Mouse (Mus musculus) liver, adult 2 months (tissue): ENCODE measurements around the gene Gnaq. TPM values are rescaled to one million over a fixed set of nuclear protein-coding genes. Genes with fewer than 3 reads are reported as not detected.

ENCODE experiments used
- DNase-seq: peaks from one replicate; pipeline ENCODE4 v3.0.0-alpha.2; 2011; ENCODE audit warnings: low read depth, low spot score; ENCODE audit errors: extremely low read depth
- H3K27ac ChIP-seq: fragments of 200-500 bp; replicated peaks from 2 replicates; pipeline ENCODE4 v1.5.1; 2012; ENCODE audit warnings: low read depth, mild to moderate bottlenecking, control low read depth, inconsistent platforms, low read length; ENCODE audit not compliant: insufficient read depth
- H3K27me3 ChIP-seq: fragments of 200-500 bp; 2 replicates; pipeline ENCODE4 v1.6.1; 2012; ENCODE audit warnings: mild to moderate bottlenecking, moderate library complexity, low read length, inconsistent platforms; ENCODE audit not compliant: control insufficient read depth, insufficient read depth
- H3K36me3 ChIP-seq: fragments of 200-500 bp; 2 replicates; pipeline ENCODE4 v1.6.1; 2012; ENCODE audit warnings: low read length, inconsistent platforms; ENCODE audit not compliant: control insufficient read depth, insufficient read depth
- H3K4me1 ChIP-seq: fragments of 200-500 bp; 2 replicates; pipeline ENCODE4 v1.6.1; 2011; ENCODE audit warnings: low read length; ENCODE audit not compliant: control insufficient read depth, insufficient read depth
- H3K4me3 ChIP-seq: fragments of 200-500 bp; 2 replicates; pipeline ENCODE4 v1.5.1; 2011; ENCODE audit warnings: low read depth, mild to moderate bottlenecking, control low read depth, low read length, moderate library complexity; ENCODE audit not compliant: insufficient read depth
- H3K79me2 ChIP-seq: fragments of 200-500 bp; 2 replicates; pipeline ENCODE4 v1.6.1; 2012; ENCODE audit warnings: inconsistent platforms, mild to moderate bottlenecking, low read length, moderate library complexity; ENCODE audit not compliant: control insufficient read depth, insufficient read depth
- H3K9ac ChIP-seq: fragments of 200-500 bp; 2 replicates; pipeline ENCODE4 v1.6.1; 2012; ENCODE audit warnings: low read depth, mild to moderate bottlenecking, control low read depth, inconsistent platforms, low read length
- CTCF ChIP-seq: fragments of 200-500 bp; IDR thresholded peaks from 2 replicates; pipeline ENCODE4 v1.5.1; 2011; ENCODE audit warnings: low read depth, low read length, control low read depth
- POLR2A ChIP-seq: fragments of 200-500 bp; IDR thresholded peaks from 2 replicates; pipeline ENCODE4 v1.6.1; 2011; ENCODE audit warnings: low read length, control low read depth; ENCODE audit not compliant: insufficient read depth; ENCODE audit errors: extremely low read depth
- WGBS: fragments of 180-500 bp; shearing (Covaris S2); methylation state at CpG from one replicate; pipeline ENCODE4 v1.1.7; 2018; 5-methylcytosine and 5-hydroxymethylcytosine counted together
- polyA plus RNA-seq: library from polyadenylated mRNA; depleted of rRNA; stranded (reverse); fragments of >200 nt; gene quantifications from 2 replicates; pipeline ENCODE4 v1.2.3, GENCODE M21; 2012
- total RNA-seq: library from RNA; depleted of rRNA; stranded (reverse); fragments of >200 nt; gene quantifications from 2 replicates; pipeline ENCODE4 v1.2.3, GENCODE M21; 2014

The Gnaq gene
- total and polyA plus RNA-seq, 2 experiments, result 5.2 to 10.2 TPM

- WGBS, result 39% methylated on average over 10 of the region's 10 CpGs
- TF ChIP-seq POLR2A (no peak), CTCF (no peak)
- Histone ChIP-seq H3K27ac (0 out of 2 replicates have a peak overlapping the region, but pooled peaks have one; percentile 1), H3K36me3 (no peaks in the 10 kb centered on the region), H3K4me3 (peak overlapping the region; percentile 20; the same call in 1 of the 2 replicates), H3K79me2 (peaks cover 5% of the 10 kb centered on the region; the same call in 1 of the 2 replicates), H3K9ac (no peak overlapping the region), H3K4me1 (peaks cover 10% of the 10 kb centered on the region), H3K27me3 (no peaks in the 10 kb centered on the region)
- DNase-seq, result peak; percentile 93
These were observed 234.6 kb downstream of the Gnaq start for GRCm38 (mm10) chr19:16367218-16367617.

- H3K9ac ChIP-seq, result no peak overlapping the region
- no peaks in the 10 kb centered on the region for H3K36me3 ChIP-seq
- no peak overlapping the region for H3K27ac ChIP-seq
- TF ChIP-seq POLR2A (no peak), CTCF (no peak)
- no peaks in the 10 kb centered on the region for H3K27me3 ChIP-seq
- no peaks in the 10 kb centered on the region for H3K79me2 ChIP-seq
- peaks cover 6% of the 10 kb centered on the region; the same call in 1 of the 2 replicates for H3K4me1 ChIP-seq
- no peak overlapping the region for H3K4me3 ChIP-seq
- WGBS, result 97% methylated on average over 2 of the region's 2 CpGs
- DNase-seq, result no peak
These were observed 239.0 kb downstream of the Gnaq start for GRCm38 (mm10) chr19:16371680-16372079.

GRCm38 (mm10) chr19:16372752-16373486 is 240.3 kb downstream of the Gnaq start:
- H3K27me3 ChIP-seq, result no peaks in the 10 kb centered on the region
- H3K27ac ChIP-seq, result no peak overlapping the region
- no peaks in the 10 kb centered on the region for H3K79me2 ChIP-seq
- no peak overlapping the region for H3K4me3 ChIP-seq
- peaks cover 2% of the 10 kb centered on the region; the same call in 1 of the 2 replicates for H3K4me1 ChIP-seq
- peaks cover 3% of the 10 kb centered on the region; the same call in 1 of the 2 replicates for H3K36me3 ChIP-seq
- no peak for DNase-seq
- WGBS, result 87% methylated on average over 9 of the region's 9 CpGs
- no peak overlapping the region for H3K9ac ChIP-seq
- no peak for TF ChIP-seq POLR2A
- TF ChIP-seq CTCF, result no peak

- WGBS, result 84% methylated on average over 4 of the region's 4 CpGs
- Histone ChIP-seq H3K4me3 (no peak overlapping the region), H3K27me3 (no peaks in the 10 kb centered on the region), H3K4me1 (no peaks in the 10 kb centered on the region), H3K79me2 (no peaks in the 10 kb centered on the region), H3K27ac (no peak overlapping the region), H3K9ac (no peak overlapping the region), H3K36me3 (peaks cover 8% of the 10 kb centered on the region)
- no peak for DNase-seq
- no peak for TF ChIP-seq CTCF
These were observed 243.2 kb downstream of the Gnaq start for GRCm38 (mm10) chr19:16375881-16376280.

- no peak overlapping the region for H3K4me3 ChIP-seq
- no peak overlapping the region for H3K27ac ChIP-seq
- TF ChIP-seq CTCF, result no peak
- TF ChIP-seq POLR2A, result no peak
- H3K79me2 ChIP-seq, result no peaks in the 10 kb centered on the region
- peaks cover 10% of the 10 kb centered on the region for H3K36me3 ChIP-seq
- 90% methylated on average over 7 of the region's 7 CpGs for WGBS
- no peaks in the 10 kb centered on the region for H3K4me1 ChIP-seq
- H3K9ac ChIP-seq, result no peak overlapping the region
- no peak for DNase-seq
- no peaks in the 10 kb centered on the region for H3K27me3 ChIP-seq
These were observed 245.9 kb downstream of the Gnaq start for GRCm38 (mm10) chr19:16378565-16378964.

- DNase-seq, result no peak
- H3K9ac ChIP-seq, result no peak overlapping the region
- WGBS, result 89% methylated on average over 8 of the region's 8 CpGs
- H3K79me2 ChIP-seq, result no peaks in the 10 kb centered on the region
- no peak overlapping the region for H3K4me3 ChIP-seq
- H3K27me3 ChIP-seq, result no peaks in the 10 kb centered on the region
- H3K27ac ChIP-seq, result no peak overlapping the region
- peaks cover 16% of the 10 kb centered on the region for H3K36me3 ChIP-seq
- TF ChIP-seq POLR2A (no peak), CTCF (no peak)
- H3K4me1 ChIP-seq, result no peaks in the 10 kb centered on the region
These were observed 247.1 kb downstream of the Gnaq start for GRCm38 (mm10) chr19:16379687-16380086.
